Mouse (Mus musculus): Measurements from ENCODE around the gene Lamtor1.

DNA sequence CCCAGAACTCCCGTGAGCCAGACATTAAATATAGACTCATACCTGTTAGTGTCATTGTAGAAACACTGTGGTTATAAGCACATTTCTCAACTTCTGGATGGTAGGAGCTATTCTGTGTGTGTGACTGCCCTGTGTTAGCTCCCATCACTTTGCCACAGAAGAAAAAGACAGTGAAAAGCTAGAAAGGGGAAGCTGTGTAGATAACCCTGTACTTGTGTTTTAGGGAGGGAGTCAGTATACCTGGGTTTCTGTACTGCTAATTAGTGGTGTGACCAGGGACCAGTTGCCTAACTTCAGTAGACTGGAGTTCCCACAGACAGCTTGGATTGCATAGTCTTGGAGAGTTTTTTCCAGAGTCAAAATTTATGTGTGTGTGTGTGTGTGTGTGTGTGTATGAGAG, 50.8 kb downstream of the Lamtor1 start:
- TF ChIP-seq CTCF (IDR thresholded peaks at IDR 0.05) (no peak), EP300 (IDR thresholded peaks at IDR 0.05) (no peak)
